Mouse (Mus musculus): Measurements from ENCODE around the gene Ttc34.
A peak's percentile ranks its signal among the peaks of the same experiment; 100 is the strongest.

Gene Ttc34

DNA sequence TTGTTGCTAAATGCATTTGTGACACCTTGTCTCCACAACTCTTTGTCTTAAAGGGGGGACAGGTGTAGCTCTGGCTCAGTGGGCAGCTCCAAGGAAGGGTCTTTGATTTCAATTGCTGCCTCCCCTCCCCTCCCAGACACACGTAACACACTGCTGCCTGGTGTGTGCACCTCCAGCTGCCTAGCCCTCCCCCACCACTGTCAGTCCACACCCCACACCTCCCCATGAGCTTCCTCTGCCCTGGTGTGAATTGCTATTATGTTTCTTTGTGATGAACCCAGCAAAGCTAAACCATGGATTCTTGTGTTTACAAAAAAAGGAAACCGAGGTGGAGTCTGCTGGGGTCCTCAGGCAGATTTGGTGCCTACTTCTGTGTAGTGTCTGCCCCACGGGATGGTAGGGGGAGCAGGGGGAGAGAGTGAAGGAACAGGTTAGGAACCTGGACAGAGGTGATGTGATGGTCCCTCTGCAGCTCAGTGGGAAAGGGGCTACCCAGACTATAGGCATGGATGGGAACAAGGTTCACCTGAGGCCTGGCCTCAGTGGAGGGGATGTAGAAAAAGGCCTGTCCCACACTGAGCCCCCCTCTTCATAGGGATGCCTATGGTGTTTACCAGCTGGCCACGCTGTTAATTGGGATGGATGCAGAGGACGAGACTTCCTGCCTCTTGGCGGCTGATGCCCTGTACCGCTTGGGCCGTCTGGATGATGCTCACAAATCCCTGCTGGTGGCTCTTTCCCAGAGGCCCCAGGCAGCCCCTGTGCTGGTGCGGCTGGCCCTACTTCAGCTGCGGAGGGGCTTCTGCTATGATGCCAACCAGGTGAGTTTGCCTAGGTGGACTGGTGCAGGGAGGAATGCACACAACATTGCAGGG, 20.3 kb downstream of the Ttc34 start:
- no peak for DNase-seq (ENCODE audit: low read depth, low spot score)

DNA sequence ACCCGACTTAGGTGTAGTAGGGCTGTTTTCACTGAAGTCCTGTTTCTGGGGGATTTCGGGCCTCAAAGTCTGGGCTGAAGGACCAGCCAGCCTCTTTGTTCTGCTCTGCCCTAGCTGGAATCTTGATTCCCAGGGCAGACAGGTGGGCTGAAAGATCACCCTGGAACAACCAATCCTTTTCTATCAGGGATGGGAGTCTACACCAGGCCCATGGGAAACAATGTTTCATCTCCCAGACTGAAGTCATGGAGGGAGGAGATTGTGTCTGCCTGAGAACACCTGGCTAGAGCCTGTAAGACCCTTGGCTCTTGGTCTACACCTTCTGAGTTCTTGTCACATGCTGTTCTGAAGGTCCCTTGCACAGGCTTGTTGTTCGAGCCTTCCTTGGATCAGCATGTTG, 21.3 kb downstream of the Ttc34 start:
- DNase-seq (ENCODE audit: low read depth, low spot score) = no peak

GRCm38 (mm10) chr4:154861967-154862366, 24.7 kb downstream of the Ttc34 start:
- no peak for DNase-seq (ENCODE audit: low read depth, low spot score)

DNA sequence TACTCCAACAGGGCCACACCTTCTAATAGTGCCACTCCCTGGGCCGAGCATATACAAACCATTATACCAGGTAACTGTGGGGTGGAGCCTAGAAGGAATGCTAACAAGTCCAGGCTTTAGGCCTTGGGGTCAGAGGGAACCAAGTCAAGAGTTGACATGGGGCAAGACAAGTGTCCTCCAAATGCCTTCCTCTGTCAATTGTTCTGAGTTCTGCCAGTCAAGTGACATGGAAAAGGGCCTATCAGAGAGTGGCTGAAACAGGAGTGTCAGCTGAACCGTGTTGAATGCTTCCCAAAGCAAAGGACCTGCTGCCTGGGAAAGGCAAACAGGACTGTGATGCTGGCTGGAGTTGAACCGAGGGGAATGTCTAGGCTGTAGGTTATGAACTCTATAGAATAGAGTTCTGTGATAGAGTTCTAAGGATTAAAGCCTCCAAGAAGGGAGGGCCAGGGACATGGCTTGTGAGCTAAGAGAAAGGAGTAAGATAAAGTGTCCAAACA, 26.2 kb downstream of the Ttc34 start:
- no peak for DNase-seq (ENCODE audit: low read depth, low spot score)

DNA sequence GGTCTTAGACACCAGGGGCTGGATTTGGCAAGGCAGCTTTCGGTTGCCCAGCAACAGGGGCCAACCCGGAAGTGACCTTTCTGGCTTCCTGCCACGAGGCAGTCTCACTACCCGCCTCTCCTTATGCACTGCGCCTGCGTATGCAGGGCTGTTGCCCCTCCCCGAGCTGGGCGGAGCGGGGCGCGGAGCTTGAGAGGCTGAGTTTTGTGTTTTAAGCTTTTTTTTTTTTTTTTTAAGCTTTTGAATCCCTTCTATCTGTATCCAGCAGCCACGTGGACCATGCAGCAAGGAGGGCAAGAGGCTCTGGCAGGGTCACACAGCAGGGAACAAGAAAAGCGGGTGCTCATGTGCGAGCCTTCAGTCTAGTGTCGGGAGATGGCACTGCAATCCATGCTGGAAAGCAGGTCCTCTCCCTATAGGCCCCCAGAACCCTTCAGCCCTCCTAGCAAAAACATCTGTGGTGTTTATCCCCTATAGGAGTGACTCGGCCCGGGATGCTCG, 27.1 kb downstream of the Ttc34 start:
- DNase-seq (ENCODE audit: low read depth, low spot score) = peak; percentile 94

- no peak for DNase-seq (ENCODE audit: low read depth, low spot score)
Observed at GRCm38 (mm10) chr4:154864961-154865760, 27.9 kb downstream of the Ttc34 start.

- no peak for DNase-seq (ENCODE audit: low read depth, low spot score)
Observed at GRCm38 (mm10) chr4:154866391-154866790, 29.1 kb downstream of the Ttc34 start.

GRCm38 (mm10) chr4:154867257-154867656, 30.0 kb downstream of the Ttc34 start:
- DNase-seq (ENCODE audit: low read depth, low spot score) = no peak

DNA sequence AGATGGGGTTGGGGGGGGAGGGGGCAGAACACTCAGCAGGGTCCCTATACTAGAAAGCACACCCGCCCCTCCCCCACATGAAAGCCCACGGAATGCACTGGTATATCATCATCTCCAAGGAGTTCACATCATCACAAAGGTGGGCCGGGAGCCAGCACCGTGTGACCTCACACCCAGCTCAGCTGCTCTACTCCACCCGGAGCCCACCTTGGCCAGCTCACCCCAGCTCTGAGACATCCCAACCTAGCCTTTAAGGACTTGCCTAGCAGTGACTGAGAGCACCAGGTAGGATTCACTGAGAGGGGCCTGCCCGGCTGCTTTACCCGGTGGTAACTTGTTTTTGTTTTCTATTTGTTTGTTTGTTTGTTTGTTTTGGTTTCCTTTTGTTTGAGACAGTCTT, 32.2 kb downstream of the Ttc34 start, which contains the start of gene Mmel1:
Gene Mmel1, plus strand, starts transcription at position 146 of the 400 bp plus-strand sequence.
- no peak for DNase-seq (ENCODE audit: low read depth, low spot score)

- no peak for DNase-seq (ENCODE audit: low read depth, low spot score)
Observed at GRCm38 (mm10) chr4:154870721-154871120, 33.5 kb downstream of the Ttc34 start.

DNA sequence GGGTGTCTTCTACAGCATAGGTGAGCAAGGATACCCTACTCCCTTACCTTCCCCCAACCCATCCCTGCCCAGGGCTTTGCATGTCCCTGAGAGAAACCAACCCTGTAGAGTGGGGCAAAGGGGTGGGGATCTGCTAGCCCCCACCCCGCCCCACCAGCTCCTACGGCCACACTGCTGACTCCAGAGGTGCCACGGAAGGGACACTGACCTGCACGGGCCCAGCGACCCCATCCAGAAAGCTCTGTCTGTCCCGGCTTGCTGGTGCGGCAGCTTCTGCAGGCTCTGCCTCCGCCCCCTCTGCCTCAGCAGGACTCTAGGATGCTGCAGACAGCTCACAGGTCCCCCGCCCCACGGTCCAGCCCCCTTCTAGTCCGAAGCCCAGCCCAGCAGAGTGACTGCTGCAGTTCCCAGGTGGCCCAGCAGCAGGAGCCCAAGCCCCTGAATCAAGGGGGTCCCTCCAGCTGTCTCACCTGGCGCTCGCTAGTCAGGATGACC, 34.5 kb downstream of the Ttc34 start:
- DNase-seq (ENCODE audit: low read depth, low spot score) = no peak

- DNase-seq (ENCODE audit: low read depth, low spot score) = no peak
Observed at GRCm38 (mm10) chr4:154873186-154873585, 35.9 kb downstream of the Ttc34 start.

DNA sequence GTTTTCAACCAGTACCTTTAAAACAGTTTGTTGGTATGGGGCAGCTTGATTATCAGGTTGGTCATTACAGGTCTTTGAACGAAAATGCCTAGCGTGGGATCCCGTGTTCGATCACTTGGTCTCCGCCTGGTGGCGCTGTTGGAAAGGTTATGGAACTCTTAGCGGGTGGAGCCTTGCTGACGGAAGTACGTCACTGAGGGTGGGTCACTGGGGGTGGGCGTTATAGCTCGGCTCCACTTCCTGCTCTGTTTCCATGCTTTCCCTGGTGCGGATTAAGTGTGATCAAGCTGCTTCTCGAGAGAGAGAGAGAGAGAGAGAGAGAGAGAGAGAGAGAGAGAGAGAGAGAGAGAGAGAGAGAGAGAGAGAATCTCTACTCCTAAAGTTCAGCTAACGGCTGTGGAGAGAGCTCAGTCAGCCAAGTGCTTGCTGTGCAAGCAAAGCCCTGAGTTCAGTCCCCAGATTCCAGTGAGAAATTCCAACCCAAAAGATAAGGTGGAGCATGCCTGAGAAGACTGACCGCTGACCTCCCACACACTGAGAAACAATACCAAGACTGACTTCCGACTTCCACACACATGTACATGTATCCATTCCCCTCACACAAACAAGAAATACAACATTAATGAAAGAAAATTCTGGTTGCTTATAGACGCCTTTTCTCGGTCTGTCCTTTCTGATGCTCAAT, 40.7 kb downstream of the Ttc34 start:
- DNase-seq (ENCODE audit: low read depth, low spot score) = peak; percentile 88

GRCm38 (mm10) chr4:154880730-154881129, 43.5 kb downstream of the Ttc34 start:
- no peak for DNase-seq (ENCODE audit: low read depth, low spot score)

GRCm38 (mm10) chr4:154882014-154882659, 44.9 kb downstream of the Ttc34 start:
- DNase-seq (ENCODE audit: low read depth, low spot score) = peak; percentile 71

GRCm38 (mm10) chr4:154885416-154885815, 48.2 kb downstream of the Ttc34 start:
- DNase-seq (ENCODE audit: low read depth, low spot score) = no peak

- DNase-seq (ENCODE audit: low read depth, low spot score) = no peak
Observed at GRCm38 (mm10) chr4:154886876-154887592, 49.8 kb downstream of the Ttc34 start.

DNA sequence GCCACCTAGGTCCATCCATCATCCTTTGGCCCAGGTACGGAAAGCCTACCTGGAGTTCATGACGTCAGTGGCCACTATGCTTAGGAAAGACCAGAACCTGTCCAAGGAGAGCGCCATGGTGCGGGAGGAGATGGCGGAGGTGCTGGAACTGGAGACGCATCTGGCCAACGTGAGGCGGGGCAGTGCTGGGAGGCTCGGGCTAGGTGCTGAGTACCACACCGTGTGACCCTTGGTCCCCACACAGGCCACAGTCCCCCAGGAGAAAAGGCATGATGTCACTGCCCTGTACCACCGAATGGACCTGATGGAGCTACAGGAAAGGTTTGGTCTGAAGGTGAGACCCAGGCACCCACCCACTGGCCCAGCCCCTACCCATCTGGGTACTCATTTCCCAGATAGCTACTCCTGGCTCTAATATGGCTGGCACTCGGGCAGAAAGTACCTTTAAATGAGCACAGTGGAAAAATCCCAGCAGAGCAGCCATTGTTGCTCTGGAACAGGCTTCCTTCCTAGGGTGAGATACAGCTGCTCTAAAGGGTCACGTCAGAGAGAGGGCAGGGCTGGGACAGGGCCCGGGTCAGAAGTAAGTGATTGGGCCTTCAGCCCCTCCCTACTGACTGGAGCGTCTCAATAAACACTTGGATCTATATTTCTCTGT, 50.5 kb downstream of the Ttc34 start:
- no peak for DNase-seq (ENCODE audit: low read depth, low spot score)

- DNase-seq (ENCODE audit: low read depth, low spot score) = no peak
Observed at GRCm38 (mm10) chr4:154890887-154891286, 53.6 kb downstream of the Ttc34 start.

DNA sequence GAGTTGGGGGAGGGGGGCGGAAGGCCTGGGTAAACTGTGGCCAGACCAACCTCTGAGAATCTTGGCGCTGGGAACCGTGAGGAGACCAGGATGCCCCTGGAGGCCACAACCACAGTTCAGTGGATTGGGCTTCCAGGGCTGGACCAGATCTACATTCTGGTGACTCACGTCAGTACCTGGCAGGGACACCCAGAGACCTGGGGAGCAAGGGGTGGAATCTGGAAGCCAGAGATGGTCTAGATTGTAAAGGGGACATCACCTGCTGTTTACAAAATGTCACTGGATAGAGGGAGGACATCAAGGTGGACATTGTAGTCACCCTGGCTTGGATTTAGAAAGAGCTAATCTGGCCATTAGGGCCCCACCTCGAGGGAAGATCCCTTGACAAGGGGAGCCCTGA, 58.3 kb downstream of the Ttc34 start:
- no peak for DNase-seq (ENCODE audit: low read depth, low spot score)

Data from A20 (cell line).